Mouse (Mus musculus) heart, postnatal 25 days (tissue): ENCODE data around the gene Ubb. TPM values are rescaled to one million over a fixed set of nuclear protein-coding genes. Genes with fewer than 3 reads are reported as not detected.

Experiments
- DNase-seq: peaks from one replicate; pipeline ENCODE4 v3.0.0; 2022; ENCODE audit warnings: low spot score
- intact Hi-C: fragments of 180-260 bp; cut with DNase I; formaldehyde crosslinking; loops from one replicate; pipeline ENCODE4 v1.15.1; 2025
- total RNA-seq, 2 experiments: library from RNA; stranded (reverse); gene quantifications; 2 replicates each; pipeline ENCODE4 v1.2.3; 2021

The Ubb gene
- total RNA-seq, 2 experiments from 2014 or later, result 561 to 624 TPM

GRCm38 (mm10) chr11:62549782-62550181 lies 1.2 kb upstream of the Ubb start:
- DNase-seq, result peak; percentile 53
- intact Hi-C loops, result loop anchor here (2.0 to 10.0 kb wide), 3 partner anchors 53 to 615 kb away; partner anchors contain the start of genes Akap10, Ncor1 and Pigl

DNA sequence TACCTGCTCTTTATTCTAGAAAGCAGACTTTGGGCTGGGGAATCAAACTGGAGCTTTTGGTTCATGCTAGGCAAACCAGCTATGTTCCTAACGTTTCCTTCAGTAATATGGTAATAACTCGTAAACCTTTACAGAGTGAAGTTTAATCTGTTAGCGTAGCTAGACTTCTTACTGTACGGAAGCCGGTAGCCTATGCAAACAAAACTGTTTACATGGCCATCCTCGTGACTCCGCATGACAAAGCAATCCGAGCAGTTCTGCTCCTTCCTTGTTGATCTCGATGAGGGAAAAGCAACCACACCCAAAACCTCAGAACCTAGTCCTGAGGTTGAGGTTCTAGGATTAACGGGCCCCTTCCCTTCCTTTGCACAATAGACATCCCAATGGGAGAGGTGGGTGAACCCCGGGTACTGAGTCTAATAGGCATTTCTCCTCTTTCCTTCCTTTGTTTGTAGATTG lies 715 bp upstream of the Ubb start:
- intact Hi-C loops, result loop anchor here (2.0 to 10.0 kb wide), 3 partner anchors 53 to 615 kb away; partner anchors contain the start of genes Akap10, Ncor1 and Pigl
- peak; percentile 26 for DNase-seq

GRCm38 (mm10) chr11:62551226-62552119 lies 502 bp downstream of the Ubb start:
- intact Hi-C loops, result loop anchor here (2.0 to 10.0 kb wide), 3 partner anchors 51 to 617 kb away; partner anchors contain the start of genes Akap10, Ncor1 and Pigl
- DNase-seq, result peak; percentile 79

DNA sequence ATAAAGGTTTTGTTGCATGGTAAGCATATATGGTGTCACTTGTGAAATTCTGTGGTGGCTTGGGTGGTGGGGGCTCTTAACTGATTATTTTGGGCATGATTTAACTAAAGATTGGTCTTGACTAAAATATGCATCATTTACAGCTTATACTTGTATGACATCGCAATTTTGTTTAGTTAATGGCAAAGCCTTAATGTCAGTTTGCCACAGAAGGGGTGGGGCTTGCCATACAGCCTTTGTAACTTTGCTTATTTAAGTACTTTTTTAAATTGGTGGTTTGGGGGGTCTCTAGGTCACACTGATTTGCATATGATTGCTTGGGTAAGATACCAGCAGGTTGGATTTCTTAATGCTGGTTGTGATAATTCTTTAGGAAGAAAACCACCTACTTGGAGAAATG lies 2.2 kb downstream of the Ubb start:
- no peak for DNase-seq
- intact Hi-C loops, result loop anchor here (5.0 to 10.0 kb wide), 2 partner anchors 96 to 618 kb away; partner anchors contain the start of genes Akap10, Ncor1 and Pigl

DNA sequence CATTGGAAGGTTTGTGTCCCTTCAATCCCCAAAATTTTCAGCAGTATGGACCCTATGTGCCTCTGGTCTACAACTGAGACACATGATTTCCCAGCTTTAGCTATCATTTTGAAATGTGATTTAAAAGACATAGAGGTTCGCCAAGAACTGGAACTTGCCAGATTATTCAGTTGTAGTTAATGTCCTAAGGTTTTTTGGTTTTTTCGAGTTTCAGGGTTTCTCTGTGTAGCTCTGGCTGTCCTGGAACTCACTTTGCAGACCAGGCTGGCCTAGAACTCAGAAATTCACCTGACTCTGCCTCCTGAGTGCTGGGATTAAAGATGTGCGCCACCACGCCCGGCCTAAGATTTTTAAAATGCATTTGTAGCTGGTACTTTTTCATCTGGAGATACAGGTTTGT lies 2.7 kb downstream of the Ubb start:
- DNase-seq, result no peak

DNA sequence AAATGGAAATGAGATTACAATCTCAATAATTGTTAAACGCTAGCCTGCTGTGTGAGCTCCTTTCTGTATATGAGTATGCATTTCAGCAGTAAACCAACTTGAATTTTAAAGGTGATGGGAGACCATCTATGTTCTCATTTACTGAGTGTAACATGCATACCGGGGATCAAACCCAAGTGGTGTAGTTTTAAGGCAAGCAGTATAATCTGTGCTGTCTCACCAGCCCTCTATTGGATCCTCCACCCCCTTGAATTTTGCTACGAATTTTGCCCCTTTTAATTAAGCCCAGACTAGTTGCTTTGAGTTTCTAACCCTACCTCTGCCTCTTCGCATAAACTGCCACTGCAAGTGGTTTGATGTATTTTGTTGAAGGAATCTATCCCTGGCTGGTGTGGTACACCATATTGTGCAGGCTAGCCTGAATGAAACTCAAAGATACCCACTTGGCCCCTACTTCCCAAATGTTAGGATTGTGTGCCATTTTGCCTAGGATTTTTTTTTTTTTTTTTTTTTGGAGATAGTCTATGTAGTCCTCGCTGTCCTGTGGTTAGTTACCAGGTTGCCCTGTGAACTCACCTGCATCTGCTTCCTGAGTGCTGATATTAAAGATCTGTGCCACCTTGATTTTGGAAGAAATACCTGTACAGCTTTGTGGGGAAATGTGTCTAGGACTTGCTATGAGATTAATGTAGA lies 3.3 kb downstream of the Ubb start:
- intact Hi-C loops, result loop anchor here (5.0 to 10.0 kb wide), 2 partner anchors 97 to 620 kb away; partner anchors contain the start of genes Akap10, Ncor1 and Pigl
- no peak for DNase-seq

More for the DNA sequence above, 2.7 kb downstream of the Ubb start:
- intact Hi-C loops, result loop anchor here (5.0 to 10.0 kb wide), 2 partner anchors 96 to 619 kb away; partner anchors contain the start of genes Akap10, Ncor1 and Pigl

DNA sequence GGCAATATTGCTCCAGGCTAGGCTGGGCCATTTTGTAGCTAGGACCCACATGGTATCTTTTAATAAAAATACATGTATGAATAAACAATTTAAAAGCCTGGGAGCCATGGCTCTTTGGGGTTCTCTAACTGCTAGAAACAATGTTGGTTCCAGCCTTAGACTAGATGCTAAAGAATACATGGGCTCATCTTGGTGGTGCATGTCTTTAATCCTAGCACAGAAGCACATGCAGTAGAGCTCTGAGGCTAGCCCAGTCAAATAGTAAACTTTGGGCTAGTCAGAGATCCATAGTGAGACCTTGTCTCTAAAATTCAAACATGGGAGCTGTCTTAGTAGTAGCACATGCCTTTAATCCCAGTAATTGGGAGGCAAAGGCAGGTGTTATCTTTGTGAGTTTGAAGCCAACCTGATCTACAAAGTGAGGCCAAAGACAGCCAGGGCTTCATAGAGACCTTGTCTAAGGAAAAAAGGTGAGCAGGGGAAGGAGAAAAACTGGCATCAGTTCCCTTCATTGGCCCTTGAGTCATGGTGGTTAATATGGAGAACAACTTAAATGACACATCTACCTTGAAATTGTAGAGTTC lies 4.1 kb downstream of the Ubb start:
- DNase-seq, result no peak
- intact Hi-C loops, result loop anchor here (5.0 to 10.0 kb wide), 2 partner anchors 98 to 620 kb away; partner anchors contain the start of genes Akap10, Ncor1 and Pigl

GRCm38 (mm10) chr11:62555896-62556412 lies 5.0 kb downstream of the Ubb start:
- intact Hi-C loops, result loop anchor here (10.0 kb wide), 1 partner anchor 621 kb away; the partner anchor contains the start of gene Akap10
- no peak for DNase-seq

DNA sequence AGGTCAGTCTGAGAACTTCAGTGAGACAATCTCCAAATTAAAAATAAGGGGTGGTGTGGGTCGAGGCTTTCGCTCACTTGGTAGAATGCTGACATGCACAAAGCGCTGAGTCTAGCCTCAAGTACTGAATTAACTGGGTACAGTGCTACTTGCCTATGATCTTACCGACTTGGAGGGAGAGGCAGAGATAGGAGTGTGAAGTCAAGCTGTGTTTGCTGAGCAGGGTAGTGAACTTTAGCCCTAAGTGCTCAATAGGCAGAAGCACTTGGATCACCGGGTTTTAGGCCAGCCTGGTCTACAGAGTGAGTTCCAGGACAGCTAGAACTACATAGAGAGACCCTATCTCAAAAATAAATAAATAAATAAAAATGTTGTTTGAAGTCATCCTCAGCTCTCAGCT lies 6.2 kb downstream of the Ubb start:
- DNase-seq, result no peak
- intact Hi-C loops, result loop anchor here (10.0 kb wide), 1 partner anchor 622 kb away; the partner anchor contains the start of gene Akap10

DNA sequence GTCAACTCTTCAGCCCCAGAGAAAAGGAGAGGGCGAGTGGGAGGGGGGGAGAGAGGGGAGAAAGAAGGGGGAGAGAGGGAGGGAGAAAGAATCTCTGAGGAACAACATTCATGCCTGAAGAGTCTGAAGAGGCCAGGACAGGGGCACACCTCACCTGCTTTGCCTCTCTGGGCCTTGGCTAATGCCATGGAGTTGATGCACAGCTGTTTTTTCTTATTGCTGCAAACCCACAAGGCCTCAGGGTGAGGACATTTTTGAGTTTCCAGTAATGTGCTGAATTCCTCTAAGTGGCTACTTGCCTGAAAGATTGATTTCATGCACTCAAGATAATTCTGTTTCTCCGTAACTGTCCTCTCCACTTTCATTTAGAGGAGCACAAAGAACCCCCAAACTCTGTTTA lies 7.2 kb downstream of the Ubb start:
- intact Hi-C loops, result loop anchor here (10.0 kb wide), 1 partner anchor 623 kb away; the partner anchor contains the start of gene Akap10
- DNase-seq, result no peak

DNA sequence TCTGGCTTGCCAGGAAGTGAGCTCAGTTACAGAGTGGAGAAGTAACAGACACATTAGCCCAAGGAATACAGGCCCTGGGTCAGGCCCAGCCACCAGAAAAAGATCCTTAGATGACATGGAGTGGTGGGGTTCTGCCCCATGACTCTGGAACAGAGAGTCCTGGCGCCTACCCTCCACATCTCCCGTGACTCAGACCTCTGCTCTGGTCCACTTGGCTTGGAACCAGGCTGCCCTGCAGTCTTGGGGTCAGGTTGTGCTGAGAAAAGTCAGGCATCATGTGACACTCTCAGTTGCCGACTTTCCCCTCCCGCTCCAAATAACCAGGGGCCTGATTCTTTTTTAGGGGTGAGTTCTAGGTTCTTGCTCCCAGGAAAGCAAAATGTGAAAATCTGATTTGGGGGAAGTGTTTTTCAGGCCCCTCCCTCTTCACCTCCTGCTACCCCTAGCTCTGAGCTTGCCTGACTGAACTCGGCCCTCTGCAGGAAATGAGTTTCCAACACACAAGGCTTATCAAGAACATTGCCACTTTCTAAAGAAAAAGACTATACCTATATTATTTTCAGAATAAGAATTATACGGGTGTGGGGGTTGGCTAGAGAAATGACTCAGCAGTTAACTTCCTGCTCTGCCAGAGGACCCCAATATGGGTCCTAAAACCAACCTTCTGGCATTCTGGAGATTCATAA lies 8.1 kb downstream of the Ubb start:
- intact Hi-C loops, result loop anchor here (10.0 kb wide), 1 partner anchor 624 kb away; the partner anchor contains the start of gene Akap10
- DNase-seq, result peak; percentile 33

GRCm38 (mm10) chr11:62560463-62561016 lies 9.6 kb downstream of the Ubb start:
- intact Hi-C loops, result no loop called here
- no peak for DNase-seq

DNA sequence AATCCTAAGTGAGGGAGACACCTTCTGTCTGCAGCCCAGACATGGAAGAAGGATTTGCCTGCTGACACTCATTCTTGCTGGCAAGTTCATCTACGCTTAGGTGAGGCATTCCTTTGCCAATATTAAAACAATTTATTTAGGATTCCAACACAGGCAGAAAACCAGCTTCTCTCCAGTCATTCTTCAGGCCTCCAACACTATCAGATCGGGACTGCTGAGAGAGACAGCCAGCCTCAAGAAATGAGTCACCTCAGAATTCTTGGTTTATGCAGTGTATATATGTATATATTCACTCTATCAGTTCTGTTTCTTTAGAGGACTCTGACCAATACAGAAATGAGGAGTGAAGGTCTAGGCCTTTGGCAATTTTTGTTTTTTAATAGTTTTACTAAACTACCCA lies 12.6 kb downstream of the Ubb start:
- no peak for DNase-seq
- intact Hi-C loops, result no loop called here

- DNase-seq, result no peak
- intact Hi-C loops, result no loop called here
Observed at GRCm38 (mm10) chr11:62565747-62566146, 14.8 kb downstream of the Ubb start.

GRCm38 (mm10) chr11:62566211-62566610 lies 15.2 kb downstream of the Ubb start:
- intact Hi-C loops, result no loop called here
- DNase-seq, result no peak

DNA sequence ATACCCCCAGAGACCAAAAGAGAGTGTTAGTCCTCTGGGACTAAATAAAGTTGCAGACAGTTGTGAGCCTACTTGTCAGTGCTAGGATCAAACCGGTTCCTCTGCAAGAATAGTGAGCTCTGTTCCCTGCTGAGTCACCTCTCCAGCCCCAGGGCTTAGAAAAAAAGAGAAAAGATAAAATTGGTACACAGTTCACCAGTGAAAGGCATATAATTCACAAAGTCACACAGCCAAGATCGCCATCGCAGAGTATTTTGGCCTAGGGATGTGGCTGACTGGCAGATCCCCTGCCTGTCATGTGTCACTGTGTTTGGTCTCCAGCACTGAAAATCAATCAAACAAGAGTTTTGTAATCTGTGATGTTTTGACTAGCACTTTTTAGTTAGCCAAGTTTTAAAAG lies 17.3 kb downstream of the Ubb start:
- intact Hi-C loops, result no loop called here
- DNase-seq, result no peak

DNA sequence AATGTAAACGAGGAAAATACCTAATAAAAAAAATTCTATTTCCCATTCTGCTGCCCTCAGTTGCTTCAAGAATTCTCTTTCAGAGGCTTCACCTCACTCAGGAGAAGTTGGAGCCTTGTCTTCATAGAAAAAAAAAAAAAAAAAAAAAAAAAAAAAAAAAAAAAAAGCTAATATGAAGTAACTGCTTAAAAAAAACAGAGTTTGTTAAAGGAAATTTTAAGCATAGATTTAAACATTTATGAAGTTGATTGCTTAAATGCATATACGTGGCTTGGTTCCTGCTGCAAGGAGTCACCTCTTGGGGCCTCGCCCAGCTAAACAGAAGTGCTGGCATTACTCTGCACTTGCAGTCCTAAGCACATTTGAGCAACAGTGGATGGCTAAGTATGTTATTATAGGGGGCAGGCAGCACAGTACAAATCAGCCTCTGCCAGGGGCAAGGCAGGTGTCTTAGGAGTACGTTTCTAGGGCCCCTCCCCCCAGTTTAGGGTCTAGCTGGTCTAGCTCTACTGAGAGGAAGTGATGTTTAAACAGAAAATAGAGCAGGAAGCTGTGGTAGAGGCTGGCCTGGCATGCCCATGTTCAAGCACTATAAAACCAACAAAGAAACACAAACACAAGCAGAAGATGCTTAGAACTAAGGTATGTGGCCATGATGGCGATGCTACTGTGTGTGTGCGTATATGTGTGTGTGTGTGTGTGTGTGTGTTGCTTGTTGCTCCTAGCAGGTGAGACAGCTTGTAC lies 23.2 kb downstream of the Ubb start, which contains the start of gene Trpv2:
Trpv2 (plus strand) TSS at position 528 of the 744 bp plus-strand sequence.
- intact Hi-C loops, result loop anchor here (2.0 kb wide), 1 partner anchor 177 kb away; no protein-coding TSS in a partner anchor
- no peak for DNase-seq

DNA sequence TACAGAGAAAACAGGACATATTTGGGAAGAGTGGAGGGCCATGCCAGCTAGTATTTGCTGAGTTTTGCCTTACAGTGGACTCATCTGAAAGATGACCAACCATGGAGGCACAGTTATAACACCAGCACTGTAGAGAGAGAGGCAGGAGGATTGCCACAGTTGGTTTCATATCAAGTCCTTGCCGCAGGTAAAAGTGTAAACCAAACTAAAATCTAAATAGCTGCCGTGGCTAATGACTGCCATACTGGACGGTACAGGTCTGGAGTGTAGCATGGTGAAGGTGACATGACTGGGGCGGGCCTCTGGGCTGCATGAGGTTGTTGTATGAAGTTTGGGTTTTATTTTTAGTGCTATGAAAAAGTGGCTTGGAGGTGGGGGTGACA lies 23.7 kb downstream of the Ubb start:
- no peak for DNase-seq
- intact Hi-C loops, result loop anchor here (2.0 to 5.0 kb wide), 2 partner anchors 37 to 178 kb away; partner anchors contain the start of gene Cenpv
